Mouse (Mus musculus) kidney, adult 11 months (tissue): Measurements from ENCODE around the gene Ambra1.
"Not testable (repeated sequence)": the region's sequence is repeated elsewhere in the genome, so short reads cannot be mapped to it uniquely, and the experiment has no call there.

Experiments used
- DNase-seq: peaks from one replicate; pipeline ENCODE4 v3.0.0; 2022

Ambra1 gene

DNA sequence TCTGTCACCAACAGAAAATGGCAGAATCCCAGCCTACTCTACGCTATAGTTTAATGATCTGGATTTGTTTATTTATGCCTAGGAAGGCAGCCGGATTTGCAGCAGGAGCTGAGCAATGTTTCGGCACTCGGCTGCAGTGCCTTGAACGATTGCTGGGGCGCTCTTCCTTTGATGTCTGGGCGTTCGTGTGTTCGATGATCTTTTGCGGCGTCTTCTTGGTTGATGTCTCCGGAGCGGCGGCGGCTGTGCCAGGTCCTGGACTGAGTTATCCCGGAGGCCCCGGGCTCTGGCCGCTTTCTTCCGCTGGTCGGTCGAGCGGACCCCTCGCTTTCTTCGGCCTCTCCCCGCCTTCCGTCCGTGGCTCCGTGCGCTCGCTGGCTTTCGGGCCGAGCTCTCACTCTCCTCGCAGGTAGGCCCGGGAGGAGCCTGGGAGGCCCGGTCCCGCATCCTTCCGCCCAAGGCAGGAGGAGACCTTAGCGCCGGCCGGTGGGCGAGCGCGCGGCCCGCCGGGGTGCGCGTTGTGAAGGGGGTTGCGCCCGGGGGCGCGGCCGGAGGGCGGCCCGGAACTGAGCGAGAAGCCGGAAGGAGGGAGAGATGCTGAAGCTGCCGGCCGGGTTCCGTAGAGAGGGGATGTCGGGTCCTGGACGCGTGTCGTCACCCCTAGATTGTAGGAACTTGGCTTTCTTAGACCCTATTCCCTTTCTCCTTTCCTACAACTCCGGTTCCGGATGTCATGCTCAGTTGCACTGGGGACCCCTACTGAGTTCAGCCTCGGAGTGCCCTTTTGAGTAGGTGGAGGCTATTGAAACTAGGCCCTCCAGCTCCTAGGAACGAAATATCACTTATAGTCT is at the start of gene Ambra1:
TSS of gene Ambra1 (plus strand) at position 164 of the 851 bp plus-strand sequence.
- DNase-seq: peak; percentile 91

DNA sequence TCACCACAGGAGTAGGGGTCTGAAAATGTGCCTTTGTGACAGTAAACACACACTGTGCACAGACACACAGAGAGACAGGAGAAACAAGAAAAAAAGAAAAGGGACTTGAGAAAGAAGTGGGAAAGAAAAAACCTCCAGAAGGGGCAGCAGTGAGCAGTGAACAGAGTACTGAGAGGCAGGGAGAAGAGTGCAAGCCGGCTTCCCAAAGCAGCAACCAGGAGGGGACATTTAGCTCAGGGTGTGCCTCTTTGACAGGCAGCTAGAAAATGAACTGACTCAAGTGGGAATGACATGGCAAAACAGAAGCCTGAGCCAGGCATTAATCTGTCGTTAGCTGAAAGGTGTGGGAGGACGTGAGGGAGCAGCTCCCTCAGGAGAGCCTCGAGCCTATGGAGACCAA is 47.1 kb upstream of the Ambra1 start:
- DNase-seq: no peak

- no peak for DNase-seq
Measured at GRCm38 (mm10) chr2:91683919-91684318, 46.0 kb upstream of the Ambra1 start.

DNA sequence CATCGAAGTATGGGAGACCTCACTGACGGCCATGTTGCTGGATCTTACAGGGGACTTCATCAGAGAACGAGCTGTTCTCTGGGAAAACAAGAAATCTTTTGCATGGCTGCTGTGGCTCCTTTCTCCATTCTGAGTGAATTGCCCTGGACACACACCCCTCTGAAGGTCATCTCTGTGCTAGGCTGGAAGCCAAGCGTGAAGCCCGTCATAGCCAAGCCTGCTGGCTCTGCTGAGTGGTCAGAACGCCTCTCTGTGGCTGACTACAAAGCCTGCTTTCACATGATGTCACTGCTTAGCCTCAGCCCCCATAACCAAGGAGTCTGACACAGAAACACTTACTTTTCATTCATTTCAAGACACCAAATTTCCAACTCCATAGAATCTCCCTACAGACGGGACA is 40.5 kb upstream of the Ambra1 start:
- no peak for DNase-seq

DNA sequence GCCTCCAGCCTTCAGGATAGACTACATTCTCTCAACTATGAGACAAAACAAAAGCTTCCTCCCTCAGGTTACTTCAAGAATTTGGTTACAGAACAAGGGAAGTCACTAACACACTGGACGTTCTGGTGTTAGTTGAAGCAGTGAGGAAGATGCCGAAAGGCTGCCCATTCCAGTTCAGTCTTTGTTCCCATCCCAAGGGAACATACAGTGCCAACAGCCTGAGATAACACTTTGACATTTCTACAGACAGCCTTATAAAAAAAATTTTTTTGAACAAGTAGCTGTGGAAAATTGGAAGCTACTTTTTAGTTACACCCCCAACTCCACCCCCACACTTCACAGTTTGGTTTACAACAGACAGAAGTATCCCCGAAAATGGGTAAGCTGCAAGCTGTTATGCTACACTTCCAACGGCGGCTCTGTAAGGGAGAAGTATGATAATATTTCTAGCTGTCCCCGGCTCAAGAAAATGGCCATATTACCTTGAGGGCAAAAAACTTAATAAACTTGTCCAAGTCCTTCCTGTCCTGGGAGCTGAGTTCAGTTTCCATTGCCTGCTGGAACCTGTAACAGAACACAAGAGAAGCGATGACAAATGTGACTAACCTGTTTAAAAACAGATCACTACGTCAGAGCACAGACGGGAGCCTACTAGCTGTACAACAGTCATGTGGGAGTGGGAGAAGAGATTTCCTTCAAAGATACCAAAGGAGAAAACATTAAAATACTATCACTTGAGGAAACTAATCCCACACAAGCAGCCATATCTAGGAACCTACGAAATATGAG is 34.3 kb upstream of the Ambra1 start:
- DNase-seq: no peak

- no peak for DNase-seq
Measured at GRCm38 (mm10) chr2:91696225-91696590, 33.7 kb upstream of the Ambra1 start.

DNA sequence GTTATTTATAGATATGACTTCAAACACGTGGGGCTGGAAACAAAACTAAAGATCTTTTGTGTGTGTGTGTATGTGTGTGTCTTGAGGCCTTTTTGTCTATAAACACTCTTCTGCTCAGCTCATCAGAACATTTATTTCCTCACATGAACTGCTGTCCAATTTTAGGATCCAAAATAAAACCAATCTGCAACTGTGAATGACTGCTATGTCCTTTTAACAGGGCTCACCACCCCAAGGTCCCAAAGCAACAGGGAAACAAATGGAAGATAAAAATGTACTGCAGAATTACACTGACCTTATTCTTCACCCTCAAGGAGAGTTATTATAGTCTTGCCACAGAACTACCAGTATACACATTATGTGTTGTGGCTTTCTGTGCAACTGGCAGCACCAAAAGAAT is 30.7 kb upstream of the Ambra1 start:
- no peak for DNase-seq

GRCm38 (mm10) chr2:91701366-91701765 is 28.6 kb upstream of the Ambra1 start:
- no peak for DNase-seq

DNA sequence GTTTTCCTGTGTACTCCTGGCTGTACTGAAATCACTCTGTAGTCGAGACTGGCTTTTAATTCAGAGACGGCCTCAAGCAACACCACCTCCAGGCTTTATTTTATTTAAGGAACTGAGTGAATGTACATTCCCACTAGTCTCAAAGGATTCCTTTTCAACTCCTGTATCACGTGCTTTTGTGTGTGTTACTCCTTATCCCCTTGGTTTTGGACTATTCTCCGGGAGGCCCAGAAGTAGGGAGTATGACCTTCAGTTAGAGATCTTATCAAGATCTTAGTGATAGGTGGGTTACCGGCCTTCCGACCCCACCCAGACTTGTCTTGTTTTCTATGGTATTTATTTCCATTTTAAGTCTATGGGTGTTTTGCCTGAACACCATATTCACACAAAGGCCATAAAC is 24.2 kb upstream of the Ambra1 start:
- no peak for DNase-seq

DNA sequence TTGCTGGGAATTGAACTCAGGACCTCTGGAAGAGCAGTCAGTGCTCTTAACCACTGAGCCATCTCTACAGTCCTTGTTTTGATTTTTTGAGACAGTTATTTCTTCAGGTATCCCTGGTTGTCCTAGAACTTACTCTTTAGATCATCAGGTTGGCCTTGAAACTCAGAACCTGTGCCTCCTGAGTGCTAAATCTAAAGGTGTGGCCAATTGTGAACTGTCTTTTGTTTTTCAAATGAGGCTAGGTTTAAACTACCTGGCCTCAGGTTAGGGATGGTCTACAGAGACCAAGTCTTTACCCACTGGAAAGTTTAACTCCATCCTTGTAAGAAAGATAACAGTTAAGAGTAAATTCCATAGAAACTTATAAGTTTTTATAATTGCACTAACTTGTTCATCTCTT is 23.5 kb upstream of the Ambra1 start:
- DNase-seq: no peak

DNA sequence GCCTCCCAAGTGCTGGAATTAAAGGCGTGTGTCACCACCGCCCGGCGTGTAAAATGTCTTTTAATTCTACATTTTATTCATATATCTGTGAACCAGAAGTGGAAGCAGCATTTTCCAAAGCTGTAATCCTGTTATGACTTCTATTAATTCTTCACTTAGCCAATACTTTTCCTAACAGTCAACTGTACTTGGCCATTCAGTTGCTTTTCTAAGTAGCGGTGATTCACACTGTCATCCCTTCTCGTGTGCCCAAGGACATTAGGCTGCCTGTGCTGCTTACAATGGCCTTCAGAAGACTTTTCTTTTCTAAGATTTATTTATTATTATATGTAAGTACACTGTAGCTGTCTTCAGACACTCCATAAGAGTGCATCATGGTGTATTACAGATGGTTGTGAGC is 21.6 kb upstream of the Ambra1 start:
- no peak for DNase-seq

- peak; percentile 89 for DNase-seq
Measured at GRCm38 (mm10) chr2:91710272-91711234, 19.4 kb upstream of the Ambra1 start, which contains the start of the genes Atg13 and Harbi1. TSS of gene Atg13 (minus strand) at chr2:91710576. TSS of gene Harbi1 (plus strand) at chr2:91710852.

- no peak for DNase-seq
Measured at GRCm38 (mm10) chr2:91711256-91711925, 18.5 kb upstream of the Ambra1 start.

- no peak for DNase-seq
Measured at GRCm38 (mm10) chr2:91714921-91715320, 15.0 kb upstream of the Ambra1 start.

- DNase-seq: peak; percentile 47
Measured at GRCm38 (mm10) chr2:91718276-91718675, 11.7 kb upstream of the Ambra1 start.

GRCm38 (mm10) chr2:91723382-91723781 is 6.6 kb upstream of the Ambra1 start:
- DNase-seq: no peak

DNA sequence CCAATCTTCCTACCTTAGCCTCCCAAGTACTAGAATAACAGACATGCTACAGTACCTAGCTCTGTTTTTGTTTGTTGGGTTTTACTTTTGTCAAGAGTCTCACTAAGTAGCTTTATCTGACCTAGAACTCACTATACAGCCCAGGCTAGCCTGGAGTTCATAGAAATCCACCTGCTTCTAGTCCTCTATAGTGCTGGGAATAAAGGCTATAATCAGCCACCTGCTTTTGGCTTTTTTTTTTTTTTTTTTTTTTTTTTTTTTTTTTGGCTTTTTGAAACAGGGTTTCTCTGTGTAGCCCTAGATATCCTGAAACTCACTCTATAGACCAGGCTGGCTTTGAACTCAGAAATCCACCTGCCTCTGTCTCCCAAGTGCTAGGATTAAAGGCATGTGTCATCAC is 6.0 kb upstream of the Ambra1 start:
- DNase-seq: no peak

- DNase-seq: no peak
Measured at GRCm38 (mm10) chr2:91724716-91725115, 5.2 kb upstream of the Ambra1 start.

GRCm38 (mm10) chr2:91725476-91725875 is 4.5 kb upstream of the Ambra1 start:
- not testable (repeated sequence) for DNase-seq

- no peak for DNase-seq
Measured at GRCm38 (mm10) chr2:91727011-91727410, 2.9 kb upstream of the Ambra1 start.

GRCm38 (mm10) chr2:91729571-91729970 is 363 bp upstream of the Ambra1 start:
- DNase-seq: no peak

DNA sequence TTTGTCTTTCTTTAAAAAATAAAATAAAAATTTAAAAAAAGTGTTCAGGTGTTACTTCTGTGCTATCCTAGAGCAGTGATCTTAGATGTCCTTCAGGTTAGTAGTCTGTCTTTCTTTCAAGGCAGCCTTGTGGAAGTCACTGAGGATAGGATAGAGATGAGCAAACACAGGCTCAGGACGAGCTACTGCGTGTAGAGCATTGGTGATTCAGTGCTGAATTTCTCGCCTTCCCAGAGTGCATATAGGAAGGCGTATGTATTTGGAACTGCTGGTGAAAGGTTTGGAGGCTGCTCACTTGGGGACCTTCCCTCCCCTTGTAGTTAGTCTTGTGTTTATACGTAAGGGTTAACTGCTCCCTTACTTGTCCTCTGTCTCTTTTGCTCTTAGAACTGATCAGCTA is 5.3 kb downstream of the Ambra1 start:
- no peak for DNase-seq
